Mouse (Mus musculus) heart, adult 9 months (tissue): ENCODE measurements around the gene Prr19.
"Not testable (repeated sequence)": the region's sequence is repeated elsewhere in the genome, so short reads cannot be mapped to it uniquely, and the experiment has no call there.

Experiments
- DNase-seq, 2 experiments: peaks; one replicate each; pipeline ENCODE4 v3.0.0; 2022; ENCODE audit warnings: low spot score in 2 of 2

Gene Prr19

DNA sequence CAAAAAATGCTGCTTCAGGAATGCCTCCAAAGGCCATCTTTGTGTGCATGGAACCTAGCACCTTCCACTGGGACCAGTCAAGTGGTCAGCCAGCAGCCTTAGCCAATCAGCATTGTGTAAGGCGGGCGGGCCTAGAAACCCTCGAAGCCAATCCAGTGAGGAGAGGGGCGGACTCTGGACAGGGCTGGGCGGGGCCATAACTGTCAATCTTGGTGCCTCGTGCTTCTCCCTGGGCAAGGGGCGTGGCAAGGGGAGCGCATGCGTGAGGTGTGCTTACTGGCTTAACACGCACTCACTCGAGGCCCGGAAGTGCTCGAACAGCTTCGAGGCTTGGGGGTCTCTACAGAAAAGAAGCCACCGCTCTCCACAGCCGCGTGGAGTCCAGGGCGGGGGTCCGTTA is at the start of gene Prr19:
Gene Prr19 (plus strand): TSS at position 349 of the 400 bp plus-strand sequence.
- DNase-seq = no peak

DNA sequence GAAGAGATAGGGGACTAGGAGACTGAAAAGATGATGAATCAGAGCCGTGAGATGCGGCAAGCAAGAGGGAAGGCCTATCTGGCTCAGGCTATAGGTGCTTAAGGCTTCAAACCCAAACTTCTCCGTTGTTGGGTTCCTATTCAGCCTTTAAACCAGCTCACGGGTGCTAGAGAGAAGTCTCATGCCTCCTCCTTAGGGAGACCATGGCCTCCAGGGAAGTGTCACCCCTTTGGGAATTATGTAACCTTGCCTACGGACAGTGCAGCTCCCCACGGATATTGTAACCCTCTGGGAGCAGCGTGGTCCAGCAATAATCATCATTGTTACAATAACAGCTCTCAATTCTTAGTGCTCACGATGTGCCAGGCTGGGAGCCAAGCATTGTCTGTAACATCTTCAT is 49.4 kb upstream of the Prr19 start:
- DNase-seq = no peak

DNA sequence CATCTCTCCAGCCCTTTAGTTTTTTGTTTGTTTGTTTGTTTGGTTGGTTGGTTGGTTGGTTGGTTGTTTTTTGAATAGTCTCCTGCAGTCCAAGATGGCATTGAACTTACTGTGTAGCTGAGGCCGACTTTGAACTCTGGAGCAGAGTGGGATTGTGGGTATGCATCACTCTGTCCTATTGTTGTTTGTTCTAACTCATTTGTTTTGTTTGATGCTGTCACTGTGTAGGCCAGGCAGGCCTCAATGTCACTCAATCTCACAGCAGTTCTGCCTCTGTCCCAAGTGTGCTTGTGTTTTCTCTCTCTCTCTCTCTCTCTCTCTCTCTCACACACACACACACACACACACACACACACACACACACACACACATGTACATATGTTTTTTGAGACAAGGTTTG is 39.3 kb upstream of the Prr19 start:
- no peak for DNase-seq

GRCm38 (mm10) chr7:25263968-25264870 is 37.0 kb upstream of the Prr19 start:
- DNase-seq = no peak

DNA sequence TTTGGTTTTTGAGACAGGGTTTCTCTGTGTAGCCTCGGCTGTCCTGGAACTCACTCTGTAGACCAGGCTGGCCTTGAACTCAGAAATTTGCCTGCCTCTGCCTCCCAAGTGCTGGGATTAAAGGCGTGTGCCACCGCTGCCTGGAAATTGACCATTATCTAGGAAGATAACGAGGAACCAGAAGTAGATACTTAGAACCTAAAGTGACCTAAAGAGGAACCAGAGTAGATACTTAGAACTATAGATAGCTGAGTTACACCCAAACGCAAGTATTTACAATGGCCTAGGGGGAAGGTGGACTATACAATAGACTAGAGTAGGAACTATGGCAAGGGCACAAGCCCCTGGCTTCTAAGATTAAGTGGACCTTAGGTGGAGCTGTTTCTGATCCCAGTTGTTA is 35.5 kb upstream of the Prr19 start:
- DNase-seq = not testable (repeated sequence)

DNA sequence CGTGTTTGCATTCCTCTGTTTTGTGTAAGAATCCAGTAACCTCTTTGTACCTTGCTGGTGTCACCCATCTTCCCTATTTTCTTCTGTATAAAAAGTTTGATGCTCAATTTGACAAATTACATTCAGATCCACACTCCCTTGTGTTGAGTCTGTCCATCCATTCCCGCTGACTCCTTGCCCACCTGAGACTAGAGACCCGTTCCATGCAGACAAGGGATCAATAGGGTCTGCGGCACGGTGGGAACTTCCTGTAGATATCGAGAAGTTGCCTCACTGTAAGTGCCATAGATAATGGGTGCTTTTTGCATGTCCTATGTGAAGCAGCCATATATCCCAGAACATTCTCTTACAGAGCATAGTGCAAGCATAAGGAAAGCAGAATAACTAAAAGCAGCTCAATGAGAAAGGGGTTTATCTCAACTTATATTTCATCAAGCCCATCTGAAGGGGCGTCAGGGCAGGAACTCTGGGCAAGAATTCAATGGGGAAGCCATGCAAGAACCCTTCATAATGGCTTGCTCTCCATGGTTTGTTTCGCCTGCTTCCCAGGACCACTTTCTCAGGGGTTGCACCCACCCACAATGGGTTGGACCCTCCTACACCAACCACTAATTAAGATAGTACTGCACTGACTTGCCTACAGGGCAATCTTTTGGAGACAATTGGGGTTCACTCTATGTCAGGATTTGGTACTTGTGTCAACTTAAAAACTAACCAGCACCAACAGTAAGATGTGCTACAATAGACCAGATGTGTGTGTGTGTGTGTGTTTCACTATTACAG is 34.8 kb upstream of the Prr19 start:
- peak in 1 of 2 experiments; percentile 15 for DNase-seq

- peak; percentile 100 for DNase-seq
These were observed 33.9 kb upstream of the Prr19 start, which contains the start of gene Cic for GRCm38 (mm10) chr7:25267301-25267750. Gene Cic (plus strand): TSS chr7:25267704.

GRCm38 (mm10) chr7:25267751-25268463 is 33.3 kb upstream of the Prr19 start:
- peak; percentile 100 for DNase-seq

- no peak for DNase-seq
These were observed 32.6 kb upstream of the Prr19 start for GRCm38 (mm10) chr7:25268588-25268987.

DNA sequence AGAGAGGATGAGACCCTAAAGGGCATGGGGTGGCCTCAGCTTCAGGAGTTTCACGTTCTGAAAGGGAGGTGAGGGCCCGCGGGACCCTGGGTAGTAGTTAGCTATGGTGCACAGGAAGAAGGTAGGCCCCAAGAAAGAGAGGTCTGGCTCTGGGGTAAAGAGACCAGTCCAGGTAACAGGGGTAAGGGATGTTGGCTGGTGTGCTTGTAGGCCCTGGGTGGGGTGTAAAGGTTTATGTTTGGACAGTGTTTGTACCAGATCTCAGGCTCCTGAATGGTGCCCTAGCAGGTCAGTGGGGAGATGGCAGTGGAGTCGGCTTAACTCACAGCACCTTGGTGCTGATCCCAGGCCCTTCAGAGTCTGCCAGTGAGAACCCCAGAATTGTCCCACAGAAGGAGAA is 32.2 kb upstream of the Prr19 start:
- peak in 1 of 2 experiments; percentile 14 for DNase-seq

GRCm38 (mm10) chr7:25269545-25270271 is 31.5 kb upstream of the Prr19 start:
- peak in 1 of 2 experiments; percentile 28 for DNase-seq

GRCm38 (mm10) chr7:25270652-25271633 is 30.3 kb upstream of the Prr19 start:
- DNase-seq = peak in 1 of 2 experiments; percentile 8

- DNase-seq = no peak
These were observed 29.4 kb upstream of the Prr19 start for GRCm38 (mm10) chr7:25271651-25272444.

- DNase-seq = peak in 1 of 2 experiments; percentile 1
These were observed 28.6 kb upstream of the Prr19 start for GRCm38 (mm10) chr7:25272445-25273258.

DNA sequence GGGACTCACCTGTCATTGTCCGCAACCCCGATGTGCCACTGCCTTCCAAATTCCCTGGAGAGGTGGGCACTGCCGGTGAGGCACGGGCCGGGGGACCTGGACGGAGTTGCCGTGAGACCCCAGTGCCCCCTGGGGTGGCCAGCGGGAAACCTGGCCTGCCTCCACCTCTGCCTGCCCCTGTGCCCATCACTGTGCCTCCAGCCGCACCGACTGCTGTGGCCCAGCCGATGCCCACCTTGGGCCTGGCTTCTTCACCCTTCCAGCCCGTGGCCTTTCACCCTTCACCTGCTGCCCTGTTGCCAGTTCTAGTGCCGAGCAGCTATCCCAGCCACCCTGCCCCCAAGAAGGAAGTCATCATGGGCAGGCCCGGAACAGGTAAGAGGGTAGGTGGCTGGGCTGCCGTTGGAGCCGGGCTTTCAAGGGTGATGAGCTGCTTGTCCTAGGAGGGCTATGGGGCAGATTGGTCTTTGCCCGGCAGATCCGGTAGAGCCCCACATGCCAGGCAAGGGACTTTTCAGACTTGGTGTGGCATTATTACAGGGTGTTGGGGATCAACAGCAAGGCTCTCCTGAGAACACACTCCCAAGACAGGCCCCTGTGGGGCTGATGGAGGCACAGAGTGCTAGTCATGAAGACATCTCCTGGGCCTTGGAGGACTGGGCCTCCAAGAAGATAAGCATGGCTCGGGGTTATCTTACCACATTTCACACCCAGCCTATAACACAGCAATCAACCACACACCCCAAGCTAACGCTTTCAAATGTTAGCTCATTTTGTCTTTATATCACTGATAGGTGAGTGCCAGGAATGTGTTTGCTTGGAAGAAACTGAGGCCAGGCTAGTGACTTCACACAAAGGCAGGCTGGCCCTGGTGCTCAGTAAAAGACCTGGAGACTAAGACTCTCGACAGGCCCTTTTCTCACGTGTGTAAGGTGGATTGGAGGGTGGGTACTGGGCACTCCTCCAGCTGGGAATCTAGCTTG is 27.7 kb upstream of the Prr19 start:
- DNase-seq = peak in 1 of 2 experiments; percentile 4

DNA sequence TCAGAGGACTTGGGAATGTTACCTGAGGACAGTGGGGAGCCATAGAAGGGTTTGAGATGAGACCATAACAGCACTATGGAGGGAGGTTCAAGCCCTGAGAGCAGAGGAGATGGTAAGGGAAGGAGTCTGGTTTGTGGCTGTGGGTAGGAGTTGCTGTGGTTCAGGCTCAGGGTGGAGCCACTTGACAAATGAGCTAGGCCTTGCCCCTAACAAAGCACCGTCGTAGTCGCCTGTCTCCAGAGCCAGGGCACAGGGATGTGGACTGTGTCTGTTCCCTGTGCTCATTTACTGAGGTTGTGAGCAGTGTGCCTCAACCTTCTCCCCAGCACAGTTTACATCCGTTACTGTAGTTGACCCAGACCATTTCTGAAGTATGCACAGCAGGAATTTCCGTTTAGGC is 26.6 kb upstream of the Prr19 start:
- peak in 1 of 2 experiments; percentile 2 for DNase-seq

GRCm38 (mm10) chr7:25274996-25275395 is 26.2 kb upstream of the Prr19 start:
- no peak for DNase-seq
